Mouse (Mus musculus): ENCODE data around the gene Kazn.

- TF ChIP-seq POLR2A (IDR thresholded peaks at IDR 0.05; ENCODE audit: insufficient read depth, low read length) (no peak), CTCF (IDR thresholded peaks at IDR 0.05; ENCODE audit: low read depth, low read length) (no peak)
These were observed 161.5 kb downstream of the Kazn start for GRCm38 (mm10) chr4:142077572-142078271.

Data from ES-Bruce4 (cell line).